Mouse (Mus musculus) heart, adult 18-20 months (tissue): ENCODE measurements around the gene Casd1. TPM values are rescaled to one million over a fixed set of nuclear protein-coding genes. Genes with fewer than 3 reads are reported as not detected.
A peak's percentile ranks its signal among the peaks of the same experiment; 100 is the strongest.
"Not testable (repeated sequence)": the region's sequence is repeated elsewhere in the genome, so short reads cannot be mapped to it uniquely, and the experiment has no call there.

Experiments used
- DNase-seq, 2 experiments: peaks; one replicate each; pipeline ENCODE4 v3.0.0; 2021 to 2022; ENCODE audit warnings: mixed read lengths in 1 of 2
- total RNA-seq, 2 experiments: library from RNA; stranded (reverse); gene quantifications; 2 replicates each; pipeline ENCODE4 v1.2.3; 2021

Gene Casd1
- total RNA-seq, 2 experiments from 2014 or later, result 21.7 to 22.5 TPM

GRCm38 (mm10) chr6:4612431-4612830, 11.8 kb downstream of the Casd1 start:
- no peak for DNase-seq

GRCm38 (mm10) chr6:4617911-4618310, 17.3 kb downstream of the Casd1 start:
- peak in 1 of 2 experiments; percentile 11 for DNase-seq

- DNase-seq, result no peak
These were observed 30.8 kb downstream of the Casd1 start for GRCm38 (mm10) chr6:4631464-4631863.

GRCm38 (mm10) chr6:4633189-4633588, 32.5 kb downstream of the Casd1 start:
- no peak for DNase-seq

GRCm38 (mm10) chr6:4634804-4635203, 34.2 kb downstream of the Casd1 start:
- DNase-seq, result no peak

GRCm38 (mm10) chr6:4642068-4642467, 41.4 kb downstream of the Casd1 start:
- no peak for DNase-seq

- DNase-seq, result no peak
These were observed 46.7 kb downstream of the Casd1 start for GRCm38 (mm10) chr6:4647351-4647750.

- no peak for DNase-seq
These were observed 52.0 kb downstream of the Casd1 start for GRCm38 (mm10) chr6:4652596-4653134.

GRCm38 (mm10) chr6:4653741-4654140, 53.1 kb downstream of the Casd1 start:
- not testable (repeated sequence) for DNase-seq

- no peak for DNase-seq
These were observed 54.8 kb downstream of the Casd1 start for GRCm38 (mm10) chr6:4655466-4655865.

GRCm38 (mm10) chr6:4655924-4656323, 55.3 kb downstream of the Casd1 start:
- no peak for DNase-seq

- no peak for DNase-seq
These were observed 58.2 kb downstream of the Casd1 start for GRCm38 (mm10) chr6:4658861-4659260.

- no peak for DNase-seq
These were observed 62.9 kb downstream of the Casd1 start for GRCm38 (mm10) chr6:4663516-4663915.

- no peak for DNase-seq
These were observed 63.7 kb downstream of the Casd1 start for GRCm38 (mm10) chr6:4664313-4664712.

GRCm38 (mm10) chr6:4665154-4665553, 64.5 kb downstream of the Casd1 start:
- DNase-seq, result no peak

GRCm38 (mm10) chr6:4677356-4677761, 76.7 kb downstream of the Casd1 start:
- DNase-seq, result no peak

- DNase-seq, result no peak
These were observed 79.3 kb downstream of the Casd1 start for GRCm38 (mm10) chr6:4679981-4680380.

GRCm38 (mm10) chr6:4680576-4680975, 79.9 kb downstream of the Casd1 start:
- DNase-seq, result no peak

- DNase-seq, result peak; percentile 4 to 10
These were observed 84.2 kb downstream of the Casd1 start for GRCm38 (mm10) chr6:4684706-4685340.

- DNase-seq, result no peak
These were observed 89.8 kb downstream of the Casd1 start for GRCm38 (mm10) chr6:4690438-4690837.
